Mouse (Mus musculus) G1E (cell line): ENCODE measurements around the gene Cstf2.

Experiments
- CTCF ChIP-seq: IDR thresholded peaks from 2 replicates; pipeline ENCODE4 v1.5.1; 2012; ENCODE audit warnings: low read depth, low read length, inconsistent platforms, mixed read lengths
- GATA1 ChIP-seq: IDR thresholded peaks from 2 replicates; pipeline ENCODE4 v1.6.1; 2012; ENCODE audit warnings: borderline replicate concordance, low read length, inconsistent platforms, mixed read lengths

DNA sequence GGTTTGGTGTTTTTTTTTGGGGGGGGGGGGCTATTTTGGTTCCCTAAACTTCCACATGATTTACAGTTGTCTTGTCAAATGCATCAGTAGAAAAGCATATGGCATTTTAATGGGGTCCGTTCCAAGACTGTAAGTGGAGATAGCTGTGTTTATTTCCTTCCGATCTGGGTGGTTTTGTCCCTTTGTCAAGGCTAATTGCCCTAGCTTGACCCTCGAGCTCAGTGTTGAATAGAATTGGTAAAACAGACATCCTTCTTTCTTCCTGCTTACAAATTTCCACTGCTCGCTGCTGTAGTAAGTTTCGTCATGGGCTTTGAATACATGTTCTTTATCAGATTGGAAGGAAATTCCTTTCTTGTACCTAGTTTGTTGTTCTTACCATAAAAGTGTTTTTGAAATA lies 38.3 kb upstream of the Cstf2 start:
- TF ChIP-seq CTCF (no peak), GATA1 (no peak)
